Mouse (Mus musculus) cerebellum, adult 9-11 months (tissue): ENCODE data around the gene Wnt16.
"Not testable (repeated sequence)": the region's sequence is repeated elsewhere in the genome, so short reads cannot be mapped to it uniquely, and the experiment has no call there.

ENCODE experiments used
- DNase-seq: peaks from one replicate; pipeline ENCODE4 v3.0.0; 2022

Wnt16 gene

DNA sequence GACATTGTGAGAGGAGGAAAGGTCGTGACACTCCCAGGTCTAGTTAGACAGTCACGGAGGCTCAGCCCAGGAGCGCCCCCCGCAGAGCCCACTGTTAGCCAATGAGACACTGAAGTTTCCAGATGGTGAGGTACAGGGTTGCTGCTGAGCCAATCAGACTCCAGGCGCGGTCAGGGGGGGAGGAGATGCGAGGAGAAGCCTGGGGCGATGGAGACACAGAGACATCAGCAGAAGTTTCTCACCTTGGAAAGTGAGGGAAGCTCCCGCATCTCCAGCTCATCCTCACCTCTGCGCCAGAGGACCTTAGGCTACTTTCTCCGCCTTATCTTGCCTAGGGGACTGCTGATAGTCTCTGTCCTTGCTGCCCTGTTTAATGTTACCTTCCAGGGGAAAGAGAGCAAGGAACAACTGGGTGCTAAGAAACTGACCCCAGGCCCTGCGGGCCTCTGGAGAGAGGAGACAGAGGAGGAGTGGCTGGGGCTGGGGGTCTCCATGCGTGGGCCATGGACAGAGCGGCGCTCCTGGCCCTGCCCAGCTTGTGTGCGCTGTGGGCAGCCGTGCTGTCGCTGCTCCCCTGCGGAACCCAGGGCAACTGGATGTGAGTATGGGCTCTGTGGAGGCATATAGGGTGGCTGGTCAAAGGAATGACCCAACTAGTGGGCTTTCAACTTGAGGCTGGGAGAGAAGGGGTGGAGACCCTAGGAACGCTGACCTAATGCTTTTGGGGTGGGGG lies at the start of gene Wnt16:
TSS of gene Wnt16 (plus strand) at position 224 of the 733 bp plus-strand sequence.
- DNase-seq, result no peak

DNA sequence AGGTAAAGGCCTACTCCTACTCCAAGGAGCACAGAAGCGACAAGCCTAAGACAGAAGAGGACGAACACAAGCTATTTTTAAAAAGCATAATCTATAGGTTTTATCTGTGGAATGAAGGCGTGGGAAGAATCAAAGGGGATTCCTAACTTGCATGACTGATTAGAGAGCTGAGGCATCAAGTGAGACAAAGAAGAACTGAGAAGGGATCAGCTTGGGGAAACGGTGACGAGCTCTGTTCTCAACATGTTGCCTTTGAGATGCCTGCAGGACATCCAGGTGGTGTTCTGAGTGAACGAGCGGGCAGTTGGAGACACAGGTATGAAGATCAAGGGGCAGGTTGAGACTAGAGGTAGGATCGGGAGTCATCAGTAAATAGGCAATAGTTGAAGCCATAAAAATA lies 44.7 kb upstream of the Wnt16 start:
- DNase-seq, result no peak

DNA sequence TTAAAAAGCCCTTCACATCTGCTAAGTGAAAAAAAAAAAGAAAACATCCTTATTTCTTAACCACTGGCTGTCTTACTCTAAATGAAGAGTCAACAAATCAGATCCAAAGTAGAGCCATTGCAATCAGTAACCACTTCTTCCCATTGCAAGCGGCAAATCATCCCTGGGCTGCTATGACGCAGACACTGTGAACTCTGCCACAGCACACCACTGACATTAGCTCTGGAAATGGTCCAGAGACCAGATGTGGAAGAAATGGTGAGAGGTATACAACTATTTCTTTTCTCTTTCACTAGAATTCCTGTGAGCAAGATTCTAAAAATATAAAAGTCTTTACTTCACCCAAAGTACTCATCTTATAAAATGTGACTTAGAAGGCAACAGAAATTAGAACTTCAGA lies 41.3 kb upstream of the Wnt16 start:
- no peak for DNase-seq

DNA sequence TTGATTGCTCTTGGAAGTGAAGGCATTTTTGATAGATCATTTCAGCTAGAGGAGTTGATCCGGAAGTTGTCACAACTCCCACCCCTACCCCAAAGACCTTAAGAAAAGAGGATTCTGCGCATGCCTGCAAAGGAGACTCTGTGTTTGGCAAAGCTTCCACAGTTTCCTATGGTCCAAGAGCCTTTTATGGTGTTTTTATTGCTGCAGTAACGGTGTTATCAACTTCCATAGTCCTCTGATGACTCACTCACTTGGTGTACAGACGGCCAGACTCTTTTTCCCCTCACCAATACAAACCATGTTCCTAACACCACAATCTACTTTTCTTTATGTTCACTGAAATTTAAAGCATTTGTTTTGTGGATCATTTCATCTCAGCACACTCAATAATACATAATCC lies 29.2 kb upstream of the Wnt16 start:
- no peak for DNase-seq

DNA sequence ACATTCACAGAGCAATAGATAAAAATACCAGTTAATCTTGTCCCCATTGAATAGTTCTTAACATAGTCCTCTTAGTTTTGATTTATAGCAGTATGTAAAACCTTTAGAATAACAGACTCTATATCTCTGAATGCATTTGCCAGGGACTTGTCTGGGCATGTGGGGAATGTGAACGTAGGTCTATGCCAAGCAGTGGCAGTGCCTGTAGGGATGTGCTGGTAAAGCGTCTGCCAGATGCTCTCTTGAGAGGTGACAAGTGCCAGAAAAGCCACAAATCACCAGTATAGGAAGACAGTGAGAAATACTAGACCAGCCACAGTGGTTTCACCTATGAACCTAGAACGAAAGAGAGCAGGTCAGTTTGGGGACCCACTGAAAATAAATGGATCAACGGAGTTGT lies 25.5 kb upstream of the Wnt16 start:
- DNase-seq, result no peak

DNA sequence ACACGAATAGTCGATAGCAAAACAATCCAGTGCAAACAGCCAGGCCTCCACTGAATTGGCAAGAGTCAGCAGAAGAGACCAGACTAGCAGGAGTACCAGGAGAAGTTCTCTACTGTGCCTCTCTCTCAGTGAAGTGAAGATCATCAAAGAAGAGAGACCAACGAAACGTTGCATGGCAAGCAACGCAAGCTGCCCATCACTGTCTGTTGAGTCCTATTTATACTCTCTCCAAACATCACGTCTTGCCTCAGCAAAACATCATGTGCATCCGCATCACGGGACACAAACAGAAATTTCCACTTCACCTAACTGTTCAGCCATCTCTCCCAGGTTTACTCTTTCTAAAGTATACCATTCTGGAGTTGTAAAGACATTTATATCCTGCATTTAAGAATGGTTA lies 23.9 kb upstream of the Wnt16 start:
- not testable (repeated sequence) for DNase-seq

DNA sequence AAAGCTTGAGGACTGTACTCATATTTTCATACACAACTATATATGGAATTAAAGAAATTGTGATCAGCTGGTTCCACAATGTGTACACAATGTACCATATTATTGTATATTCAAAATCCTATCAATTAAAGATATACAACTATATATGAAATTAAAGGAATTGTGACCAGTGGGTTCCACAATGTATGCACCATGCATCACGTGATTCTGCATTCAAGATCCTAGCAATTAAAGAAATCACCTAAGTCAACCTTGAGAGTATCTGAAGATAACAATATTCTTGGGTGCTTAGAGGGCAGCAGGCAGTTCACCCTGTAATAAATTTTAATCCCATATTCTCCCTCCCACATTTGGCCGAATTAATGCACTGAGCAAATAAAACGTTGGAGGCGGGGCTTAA lies 22.0 kb upstream of the Wnt16 start:
- no peak for DNase-seq

DNA sequence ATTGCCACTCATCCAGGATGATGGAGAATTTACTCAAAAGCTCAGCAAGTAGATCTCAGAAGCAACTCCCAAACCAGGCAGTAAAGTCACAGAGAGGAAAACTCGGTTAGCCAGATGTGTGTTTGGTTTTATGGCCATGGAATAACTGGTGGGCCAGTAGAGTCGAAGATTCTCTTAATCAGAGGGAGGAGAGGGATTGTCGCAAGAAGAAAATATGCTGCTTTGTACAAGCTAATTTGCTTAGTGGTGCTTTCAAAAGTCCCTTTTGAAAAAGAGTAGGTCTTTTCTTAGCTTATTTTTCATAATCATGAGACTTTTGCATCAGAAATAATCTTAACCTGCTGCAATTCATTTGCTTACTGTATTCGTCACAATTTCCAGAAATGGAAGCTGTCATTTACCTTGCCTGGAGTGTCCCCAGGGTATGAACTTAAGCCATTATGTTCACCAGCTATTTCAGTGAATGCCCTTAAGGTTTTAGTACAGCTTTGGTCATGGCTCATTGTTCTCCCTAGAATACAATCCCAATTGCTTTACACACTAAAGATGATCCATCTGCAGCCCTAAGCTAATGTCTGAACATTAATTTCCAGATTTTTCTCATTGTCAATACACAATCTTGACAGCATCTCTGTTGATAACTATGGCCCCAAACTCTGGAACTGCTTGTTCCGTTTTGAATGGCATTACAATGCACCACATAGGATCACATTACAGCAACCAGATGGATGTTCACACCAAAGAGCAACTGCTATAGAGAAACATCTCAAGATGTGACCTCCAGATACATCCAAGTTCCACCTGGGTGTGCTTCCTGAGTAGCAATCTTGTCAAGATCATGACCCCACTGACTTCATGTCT lies 20.0 kb upstream of the Wnt16 start:
- DNase-seq, result no peak

DNA sequence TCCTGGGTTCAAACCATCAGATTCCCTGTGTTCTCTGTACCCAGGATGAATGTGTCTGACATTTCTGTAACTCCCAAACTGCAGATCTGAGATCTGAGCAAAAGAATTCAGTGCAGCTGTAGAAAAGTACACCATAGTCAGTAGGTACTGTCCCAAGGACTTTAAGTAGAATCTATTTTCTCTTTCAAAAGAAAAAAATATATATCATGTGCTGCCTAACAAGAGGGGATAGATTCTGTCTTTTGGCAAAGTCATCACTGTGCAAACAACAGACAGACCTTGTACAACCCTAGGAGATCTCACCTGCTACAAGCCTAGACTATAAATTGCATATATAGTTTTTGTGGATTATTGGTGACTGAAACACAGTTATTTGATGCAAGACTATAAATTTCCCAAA lies 19.4 kb upstream of the Wnt16 start:
- no peak for DNase-seq

DNA sequence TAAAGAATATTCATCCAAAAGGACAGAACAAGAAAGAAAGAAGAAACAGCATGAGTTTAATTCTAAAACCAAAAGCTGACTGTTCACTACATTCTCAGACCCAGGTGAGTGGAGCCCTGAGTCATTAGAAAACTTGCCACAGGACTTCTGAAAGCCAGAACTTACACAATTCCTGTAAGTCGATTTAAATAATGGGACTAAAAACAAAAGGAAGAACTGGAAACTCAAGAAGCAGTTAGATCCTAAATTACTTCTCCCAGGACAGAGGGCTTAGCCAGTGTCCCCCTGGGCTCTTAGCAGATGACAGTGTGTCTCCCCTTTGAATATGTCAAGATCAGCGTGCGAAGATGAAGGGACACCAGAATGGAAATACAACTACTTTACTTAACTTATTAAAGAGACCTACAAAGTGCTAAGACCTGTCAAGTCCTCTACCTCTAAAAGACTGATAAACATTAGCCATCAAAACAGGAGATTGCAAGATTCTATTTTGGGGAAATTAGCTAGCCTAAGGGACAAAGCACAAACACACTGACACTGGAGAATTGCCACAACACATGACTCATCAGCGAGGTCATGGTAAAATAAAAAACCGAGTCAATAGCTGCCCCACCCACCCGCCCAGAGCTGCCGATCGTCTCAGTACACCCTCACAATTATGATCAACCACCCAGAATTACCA lies 18.0 kb upstream of the Wnt16 start:
- no peak for DNase-seq

DNA sequence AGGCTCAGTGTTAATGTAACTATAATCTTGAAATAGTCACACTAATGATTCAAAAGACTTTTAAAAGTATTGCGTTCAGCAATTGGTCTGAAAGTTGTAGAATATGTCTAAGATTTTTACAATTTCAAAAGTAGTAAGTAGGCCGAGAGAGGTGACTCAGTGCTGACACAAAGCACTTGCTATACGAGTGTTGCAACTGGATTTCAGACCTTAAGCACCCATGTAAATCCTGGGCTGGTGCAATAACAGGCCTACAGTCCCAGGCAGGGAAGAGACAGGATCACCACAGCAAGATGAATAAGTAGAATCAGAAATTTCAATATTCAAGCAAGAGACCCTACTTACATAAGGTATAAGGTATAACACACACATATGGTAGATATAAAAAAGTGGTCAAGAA lies 10.1 kb upstream of the Wnt16 start:
- DNase-seq, result no peak

DNA sequence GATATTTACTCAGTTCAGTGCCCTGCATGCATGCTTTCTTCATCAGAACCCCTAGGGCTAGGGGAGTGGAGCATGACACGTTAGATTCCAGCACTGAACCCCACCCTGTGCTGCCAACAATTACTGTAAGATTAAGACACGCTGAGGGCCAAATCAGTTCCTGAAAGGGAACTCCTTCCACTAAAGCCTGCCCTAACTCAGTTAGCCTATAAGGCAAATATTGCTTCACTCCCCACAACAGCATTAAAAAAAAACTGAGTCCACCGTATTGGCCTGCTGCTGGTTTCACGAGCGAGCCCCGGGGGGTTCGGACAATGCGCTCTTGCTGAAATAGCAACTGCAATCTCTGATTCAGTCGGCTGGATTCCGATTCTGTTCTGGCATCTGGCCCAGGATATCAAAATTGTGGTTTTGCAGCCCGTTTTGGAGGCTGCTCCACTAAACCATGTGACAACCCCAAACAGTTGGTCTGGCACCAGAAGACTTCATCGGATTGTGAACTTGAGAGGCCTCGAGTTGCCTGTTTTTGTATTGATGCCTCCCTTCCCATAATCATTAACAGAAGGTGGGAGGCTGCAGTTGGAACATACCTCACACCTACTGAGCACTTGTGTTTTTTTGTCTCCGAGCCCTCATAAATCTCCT lies 7.7 kb upstream of the Wnt16 start:
- DNase-seq, result no peak

DNA sequence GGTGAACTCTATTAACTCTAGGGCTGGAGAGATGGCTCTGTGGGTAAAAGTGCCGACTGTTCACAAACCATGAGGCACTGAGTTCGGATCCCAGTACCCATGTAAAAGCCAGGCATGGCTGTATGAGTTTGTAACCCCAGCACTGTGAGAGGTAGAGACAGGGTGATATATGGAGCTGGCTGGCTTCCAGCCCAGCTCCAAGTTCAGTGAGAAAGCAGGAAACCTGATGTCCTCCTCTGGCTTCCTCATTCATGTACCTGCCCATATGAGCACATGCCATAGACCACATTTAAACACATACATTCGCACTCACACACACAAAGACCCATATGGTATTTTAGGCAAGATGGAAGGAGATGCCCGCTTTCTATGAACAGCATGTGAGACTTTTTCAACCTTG lies 5.6 kb upstream of the Wnt16 start:
- no peak for DNase-seq

DNA sequence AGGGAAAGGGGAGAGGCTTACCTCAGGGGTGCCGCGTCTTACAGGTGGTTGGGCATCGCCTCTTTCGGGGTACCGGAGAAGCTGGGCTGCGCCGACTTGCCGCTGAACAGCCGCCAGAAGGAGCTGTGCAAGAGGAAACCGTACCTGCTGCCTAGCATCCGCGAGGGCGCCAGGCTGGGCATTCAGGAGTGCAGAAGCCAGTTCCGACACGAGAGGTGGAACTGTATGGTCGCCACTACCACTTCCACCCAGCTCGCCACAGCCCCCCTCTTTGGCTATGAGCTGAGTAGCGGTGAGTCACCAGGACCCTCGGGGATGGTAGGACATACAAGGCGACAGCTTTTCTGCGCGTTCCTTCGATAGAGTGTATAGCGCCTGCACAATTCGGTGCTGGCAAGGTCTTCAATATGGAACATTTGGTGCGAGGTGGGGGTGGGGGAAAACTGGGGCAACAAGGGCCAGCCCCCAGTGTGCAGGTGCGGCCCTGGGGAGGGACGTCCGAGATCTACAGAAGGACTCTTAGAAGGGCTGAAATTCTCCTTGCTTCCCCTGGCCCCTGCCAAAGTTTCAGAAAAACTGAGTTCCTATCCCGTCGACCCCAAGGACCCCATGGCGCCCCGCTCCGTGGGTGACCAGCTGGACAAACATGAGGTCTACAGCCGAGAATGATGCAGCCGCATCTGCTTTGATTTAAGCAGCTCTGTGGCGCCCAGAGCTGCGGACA lies 872 bp downstream of the Wnt16 start:
- DNase-seq, result no peak

DNA sequence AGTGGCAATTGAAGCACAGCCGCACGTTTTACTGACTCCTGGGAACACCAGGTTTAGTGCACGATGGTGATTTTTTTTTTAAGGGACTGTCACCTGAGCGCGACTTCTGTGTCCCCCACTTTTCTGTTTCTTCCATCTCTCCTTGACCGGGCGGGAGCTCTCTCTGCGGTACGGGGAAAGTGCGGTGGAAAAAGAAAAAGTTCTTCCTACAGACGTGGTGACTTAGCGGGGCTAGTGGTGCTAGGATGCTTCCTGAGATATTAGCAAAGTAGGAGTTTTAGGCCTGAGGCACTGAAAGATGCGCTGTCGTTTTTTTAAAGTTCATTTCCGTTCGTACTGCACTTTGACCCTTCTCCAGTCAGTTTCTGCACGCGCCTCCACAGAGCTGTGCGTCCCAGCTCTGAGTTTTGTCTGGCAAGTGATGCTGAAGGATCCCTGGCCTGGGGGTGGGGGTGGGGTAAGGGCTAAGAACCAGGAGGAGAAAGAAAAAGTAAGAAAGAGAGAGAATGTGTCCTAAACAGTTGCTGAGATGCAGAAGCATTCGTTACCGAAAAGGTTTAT lies 1.5 kb downstream of the Wnt16 start:
- no peak for DNase-seq

DNA sequence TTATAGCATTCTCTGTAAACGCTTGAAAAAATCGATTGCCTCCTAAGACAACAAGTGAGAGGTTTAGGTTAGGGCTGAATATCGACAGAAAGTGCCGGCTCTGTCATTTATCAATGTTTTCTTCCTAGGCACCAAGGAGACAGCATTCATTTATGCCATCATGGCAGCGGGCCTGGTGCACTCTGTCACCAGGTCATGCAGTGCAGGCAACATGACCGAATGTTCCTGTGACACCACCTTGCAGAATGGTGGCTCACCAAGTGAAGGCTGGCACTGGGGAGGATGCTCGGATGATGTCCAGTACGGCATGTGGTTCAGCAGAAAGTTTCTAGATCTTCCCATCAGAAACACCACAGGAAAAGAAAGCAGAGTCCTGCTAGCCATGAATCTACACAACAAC lies 2.8 kb downstream of the Wnt16 start:
- no peak for DNase-seq

DNA sequence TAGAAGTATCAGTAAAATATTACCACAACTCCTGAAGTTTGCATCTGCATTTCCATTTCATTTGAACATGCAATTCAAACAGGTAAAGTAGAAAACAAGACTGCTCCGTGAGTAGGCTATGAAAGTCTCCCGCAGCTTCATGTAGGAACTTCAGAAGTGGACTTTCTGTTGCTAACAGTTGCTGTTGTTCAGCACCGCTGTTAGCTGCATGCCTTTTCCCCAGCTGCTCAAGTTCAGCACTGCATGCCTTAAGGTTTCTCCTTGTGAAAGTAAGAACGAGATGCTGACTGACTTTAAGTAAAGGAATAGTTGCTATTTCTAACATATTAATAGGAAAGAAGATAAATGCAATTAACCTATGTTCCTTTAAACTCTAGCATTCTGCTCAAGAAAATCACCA lies 4.0 kb downstream of the Wnt16 start:
- DNase-seq, result no peak

DNA sequence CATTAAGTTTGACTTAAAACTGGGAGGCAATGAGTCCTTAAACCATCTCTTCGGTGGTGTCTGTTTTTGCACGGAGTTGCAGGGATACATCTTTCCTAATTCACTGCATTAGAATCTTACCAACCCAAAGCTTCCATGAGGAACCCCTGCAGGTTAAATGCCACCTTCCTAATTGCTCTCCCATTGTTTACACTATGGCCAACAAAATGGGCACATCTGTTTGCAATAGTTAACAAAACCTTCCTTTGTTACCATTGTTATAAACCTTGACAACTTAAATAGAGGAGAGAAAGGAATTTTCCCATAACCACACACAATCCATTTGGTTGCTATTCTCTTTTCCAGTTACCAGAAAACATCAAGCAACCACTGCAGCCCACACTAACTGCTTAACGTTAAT lies 5.9 kb downstream of the Wnt16 start:
- no peak for DNase-seq

DNA sequence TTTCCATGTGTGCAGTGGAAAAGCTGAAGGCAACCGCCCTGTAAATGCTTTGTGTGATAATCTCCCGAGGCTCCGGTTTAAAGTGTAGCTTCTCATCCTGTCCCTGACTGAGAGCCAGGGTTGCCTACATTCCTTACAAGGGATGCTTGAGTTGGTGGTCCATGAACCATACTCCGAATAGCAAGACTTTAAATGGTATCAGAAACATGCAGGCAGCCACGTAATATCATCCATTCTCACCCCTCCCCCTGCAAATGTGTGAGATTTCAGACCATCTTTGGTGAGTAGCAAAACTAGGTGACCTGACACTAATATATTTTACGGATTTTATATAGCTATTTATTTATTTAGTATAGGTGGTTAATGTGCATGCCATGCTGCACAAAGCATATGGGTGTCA lies 9.0 kb downstream of the Wnt16 start:
- no peak for DNase-seq

DNA sequence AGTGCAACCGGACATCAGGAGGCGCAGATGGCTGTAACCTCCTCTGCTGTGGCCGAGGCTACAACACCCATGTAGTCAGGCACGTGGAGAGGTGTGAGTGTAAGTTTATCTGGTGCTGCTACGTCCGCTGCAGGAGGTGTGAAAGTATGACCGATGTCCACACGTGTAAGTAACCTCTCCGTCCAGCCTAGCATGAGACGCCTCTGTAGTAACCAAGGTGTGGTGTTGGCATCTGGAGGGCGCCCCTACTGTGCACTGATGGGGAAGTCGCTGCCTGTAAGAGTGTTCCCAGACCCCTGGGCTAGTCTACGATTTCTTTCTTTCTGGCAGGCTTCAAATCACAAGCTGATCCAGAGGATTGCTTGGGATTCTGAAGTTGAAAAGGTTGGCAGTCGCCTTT lies 10.0 kb downstream of the Wnt16 start:
- no peak for DNase-seq

DNA sequence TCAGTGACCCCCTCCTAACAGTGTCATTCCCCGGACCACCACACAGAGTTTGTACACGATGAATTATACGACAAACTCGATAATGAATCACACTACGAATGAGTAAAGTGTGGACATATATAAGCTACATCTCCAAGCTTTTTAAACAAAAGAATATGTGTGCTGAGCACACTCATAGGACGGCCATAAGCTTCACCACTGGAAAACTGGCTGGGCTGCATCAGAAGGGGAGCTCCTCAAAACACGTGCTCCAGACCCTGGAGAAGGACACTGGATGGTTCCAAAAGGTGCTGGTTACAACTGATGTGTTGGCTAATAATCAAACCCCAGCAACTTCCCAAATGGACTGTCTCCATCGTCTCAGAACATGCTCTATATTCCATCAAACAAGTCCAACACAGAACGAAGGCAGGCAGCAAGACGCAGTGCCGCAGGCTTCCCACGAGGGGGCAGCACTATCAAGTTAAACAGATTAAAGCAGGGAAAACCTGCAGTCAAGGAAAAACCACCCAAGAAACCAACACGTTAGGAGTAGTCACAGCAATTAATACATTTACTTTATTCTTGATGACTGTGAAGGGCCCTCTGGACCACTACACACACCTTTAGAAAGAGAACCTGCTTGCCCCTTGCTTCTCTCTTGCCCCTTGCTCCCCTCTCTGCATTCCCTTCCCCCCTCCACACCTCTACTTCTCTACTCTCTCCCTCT lies 37.5 kb downstream of the Wnt16 start:
- DNase-seq, result peak; percentile 44

DNA sequence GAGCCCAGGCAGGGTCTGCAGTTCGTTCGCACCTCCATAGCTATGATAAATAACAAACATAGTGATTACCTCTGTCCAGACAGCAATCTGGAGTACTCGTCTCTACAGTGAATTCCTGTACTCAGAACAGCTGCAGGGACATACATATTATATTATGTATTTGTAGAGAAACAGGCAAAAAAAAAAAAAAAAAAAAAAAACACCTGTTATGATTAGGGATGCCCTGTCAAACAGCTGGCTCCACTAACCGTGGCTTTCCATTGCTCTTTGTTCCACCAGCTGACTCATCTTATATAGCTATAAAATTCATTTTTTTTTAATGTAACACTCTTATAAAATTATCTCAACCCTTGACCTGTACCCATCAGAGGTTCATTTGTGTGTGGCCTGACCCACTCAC lies 38.3 kb downstream of the Wnt16 start:
- DNase-seq, result no peak
